Mouse (Mus musculus): ENCODE measurements around the gene Stk17b. TPM values are rescaled to one million over a fixed set of nuclear protein-coding genes. Genes with fewer than 3 reads are reported as not detected.
A peak's percentile ranks its signal among the peaks of the same experiment; 100 is the strongest.

Gene Stk17b
- polyA plus RNA-seq, 1 experiment from 2014 or later, result 4.9 TPM

DNA sequence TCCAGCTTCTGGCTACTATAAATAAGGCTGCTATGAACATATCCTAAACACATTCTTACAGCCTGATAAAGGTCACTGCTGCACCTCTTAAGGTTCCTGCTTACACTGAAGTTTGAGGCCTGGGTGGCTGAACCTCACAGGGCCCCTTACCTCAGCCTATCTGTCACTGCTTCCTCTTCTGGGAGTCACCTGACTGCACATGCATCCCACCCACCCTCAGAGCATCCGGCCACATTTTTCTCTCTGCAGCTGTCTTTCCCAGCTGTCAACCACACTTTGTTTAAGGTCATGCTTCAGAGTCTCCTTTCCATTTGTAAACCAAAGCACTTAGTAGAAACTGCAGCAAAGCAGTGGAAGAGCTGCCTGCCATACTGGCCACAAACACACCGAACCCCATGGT lies 6.3 kb upstream of the Stk17b start:
- Histone ChIP-seq H3K4me3 (ENCODE audit: low read length) (no peak overlapping the region), H3K9me3 (ENCODE audit: control insufficient read depth, low read length) (no peaks in the 10 kb centered on the region), H3K4me2 (ENCODE audit: low read length) (no peak overlapping the region), H3K36me3 (ENCODE audit: control insufficient read depth, insufficient read depth, low read length) (no peaks in the 10 kb centered on the region), H3K9ac (ENCODE audit: low read depth, low read length) (no peak overlapping the region), H3K27me3 (replicated peaks; ENCODE audit: control insufficient read depth, insufficient read depth, low read length) (no peaks in the 10 kb centered on the region), H3K27ac (ENCODE audit: low read depth, low read length) (no peak overlapping the region), H3K4me1 (ENCODE audit: control insufficient read depth, insufficient read depth, low read depth, low read length) (no peaks in the 10 kb centered on the region)
- no peak for ATAC-seq
- 91% methylated on average over 2 of the region's 2 CpGs for WGBS

DNA sequence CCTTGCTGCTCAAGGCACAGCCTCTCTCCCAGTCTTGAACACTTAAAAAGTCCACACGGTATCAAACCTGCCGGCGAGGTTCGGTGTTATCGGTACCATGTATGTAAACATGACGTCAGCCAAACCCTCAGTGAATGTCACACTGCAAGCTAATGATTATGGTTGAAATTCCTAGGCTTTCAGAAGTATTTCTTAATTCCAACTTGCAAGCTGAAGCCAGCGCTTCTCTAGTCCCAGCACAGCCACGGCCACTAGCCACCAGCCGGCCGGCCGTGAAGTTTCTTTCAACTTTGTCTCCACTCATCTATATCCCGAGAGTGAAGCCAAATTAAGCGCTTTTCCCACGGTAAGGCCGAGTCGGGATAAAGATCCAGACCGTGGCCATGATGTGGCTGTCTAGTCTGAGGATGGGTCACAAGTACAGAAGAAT lies 718 bp downstream of the Stk17b start:
- Histone ChIP-seq H3K4me1 (ENCODE audit: control insufficient read depth, insufficient read depth, low read depth, low read length) (peaks cover 7% of the 10 kb centered on the region), H3K9ac (ENCODE audit: low read depth, low read length) (peak overlapping the region; percentile 75), H3K27me3 (replicated peaks; ENCODE audit: control insufficient read depth, insufficient read depth, low read length) (no peaks in the 10 kb centered on the region; the same call in 1 of the 2 replicates), H3K9me3 (ENCODE audit: control insufficient read depth, low read length) (no peaks in the 10 kb centered on the region), H3K4me3 (ENCODE audit: low read length) (peak overlapping the region; percentile 89), H3K36me3 (ENCODE audit: control insufficient read depth, insufficient read depth, low read length) (no peaks in the 10 kb centered on the region), H3K27ac (ENCODE audit: low read depth, low read length) (peak overlapping the region; percentile 70), H3K4me2 (ENCODE audit: low read length) (peak overlapping the region; percentile 93)
- peak; percentile 41 for ATAC-seq
- WGBS, result under 1% methylated on average over 17 of the region's 17 CpGs

DNA sequence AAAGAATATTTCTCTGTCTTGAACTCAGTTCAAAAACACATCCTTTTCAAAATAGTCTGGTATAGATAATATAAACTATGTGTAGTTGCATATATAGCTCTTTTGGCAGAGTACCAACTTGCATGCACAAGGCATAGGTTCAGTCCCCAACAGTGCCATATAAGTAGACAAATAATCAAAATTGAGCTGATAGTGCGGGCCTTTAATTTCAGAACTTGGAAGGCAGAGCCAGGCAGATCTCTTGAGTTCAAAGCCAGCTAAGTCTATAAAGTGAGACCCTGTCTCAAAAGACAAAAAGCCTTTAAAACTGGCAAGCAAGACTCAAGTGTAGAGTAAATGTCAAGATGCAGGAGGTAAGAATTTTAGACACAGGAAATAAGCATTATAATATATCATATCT lies 2.1 kb downstream of the Stk17b start:
- ATAC-seq, result no peak

GRCm38 (mm10) chr1:53782079-53782478 lies 2.9 kb downstream of the Stk17b start:
- no peaks in the 10 kb centered on the region for H3K9me3 ChIP-seq (ENCODE audit: control insufficient read depth, low read length)
- H3K4me3 ChIP-seq (ENCODE audit: low read length), result no peak overlapping the region
- no peak overlapping the region for H3K9ac ChIP-seq (ENCODE audit: low read depth, low read length)
- H3K36me3 ChIP-seq (ENCODE audit: control insufficient read depth, insufficient read depth, low read length), result no peaks in the 10 kb centered on the region
- no peaks in the 10 kb centered on the region; the same call in 1 of the 2 replicates for H3K27me3 ChIP-seq (replicated peaks; ENCODE audit: control insufficient read depth, insufficient read depth, low read length)
- H3K4me1 ChIP-seq (ENCODE audit: control insufficient read depth, insufficient read depth, low read depth, low read length), result peaks cover 7% of the 10 kb centered on the region
- H3K27ac ChIP-seq (ENCODE audit: low read depth, low read length), result no peak overlapping the region
- 91% methylated on average over 3 of the region's 3 CpGs for WGBS
- no peak overlapping the region for H3K4me2 ChIP-seq (ENCODE audit: low read length)
- ATAC-seq, result no peak

More for the DNA sequence above, 2.1 kb downstream of the Stk17b start:
- no peak overlapping the region for H3K4me3 ChIP-seq (ENCODE audit: low read length)
- H3K9me3 ChIP-seq (ENCODE audit: control insufficient read depth, low read length), result no peaks in the 10 kb centered on the region
- H3K4me2 ChIP-seq (ENCODE audit: low read length), result no peak overlapping the region
- no peaks in the 10 kb centered on the region for H3K36me3 ChIP-seq (ENCODE audit: control insufficient read depth, insufficient read depth, low read length)
- no peaks in the 10 kb centered on the region; the same call in 1 of the 2 replicates for H3K27me3 ChIP-seq (replicated peaks; ENCODE audit: control insufficient read depth, insufficient read depth, low read length)
- no peak overlapping the region for H3K9ac ChIP-seq (ENCODE audit: low read depth, low read length)
- WGBS, result 89% methylated on average over 1 of the region's 1 CpGs
- H3K27ac ChIP-seq (ENCODE audit: low read depth, low read length), result no peak overlapping the region
- H3K4me1 ChIP-seq (ENCODE audit: control insufficient read depth, insufficient read depth, low read depth, low read length), result peaks cover 7% of the 10 kb centered on the region

GRCm38 (mm10) chr1:53781311-53781710 lies 3.7 kb downstream of the Stk17b start:
- Histone ChIP-seq H3K4me2 (ENCODE audit: low read length) (no peak overlapping the region), H3K4me3 (ENCODE audit: low read length) (no peak overlapping the region), H3K36me3 (ENCODE audit: control insufficient read depth, insufficient read depth, low read length) (no peaks in the 10 kb centered on the region), H3K4me1 (ENCODE audit: control insufficient read depth, insufficient read depth, low read depth, low read length) (peaks cover 7% of the 10 kb centered on the region), H3K9me3 (ENCODE audit: control insufficient read depth, low read length) (no peaks in the 10 kb centered on the region), H3K27me3 (replicated peaks; ENCODE audit: control insufficient read depth, insufficient read depth, low read length) (no peaks in the 10 kb centered on the region; the same call in 1 of the 2 replicates), H3K27ac (ENCODE audit: low read depth, low read length) (no peak overlapping the region), H3K9ac (ENCODE audit: low read depth, low read length) (no peak overlapping the region)
- WGBS, result 84% methylated on average over 1 of the region's 1 CpGs
- ATAC-seq, result no peak

DNA sequence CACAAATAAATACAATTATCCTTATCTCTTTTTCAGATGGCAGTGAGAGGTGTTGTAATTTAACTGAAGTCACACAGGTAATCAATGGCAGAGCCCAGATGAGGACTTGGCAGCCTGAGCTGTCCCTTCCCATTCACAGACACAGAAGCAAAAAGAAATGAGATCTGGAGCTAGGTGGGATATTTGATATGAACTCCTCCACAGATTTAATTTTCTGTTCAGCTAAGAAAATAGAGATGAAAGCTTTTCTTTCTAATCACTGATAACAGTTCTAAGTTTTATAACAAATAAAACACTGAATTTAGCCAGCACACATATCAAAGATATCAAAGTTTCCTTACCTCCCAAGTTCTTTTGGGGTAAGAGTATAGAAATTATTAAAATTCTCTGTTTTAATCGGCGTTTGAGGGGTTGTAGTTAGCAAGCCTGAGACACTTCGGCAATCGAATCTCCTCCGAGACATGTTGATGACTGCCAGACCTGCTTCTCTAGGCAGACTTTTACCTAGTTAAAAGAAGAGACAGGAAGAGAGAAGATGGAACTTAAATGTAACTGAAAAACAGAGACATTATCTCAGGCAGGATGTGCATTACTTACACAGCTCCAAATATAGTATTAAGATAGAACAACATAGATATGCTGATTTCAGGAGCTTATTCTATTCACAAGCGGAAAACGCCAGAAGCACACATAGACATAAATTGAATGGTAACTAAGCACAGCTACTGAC lies 8.7 kb downstream of the Stk17b start:
- H3K4me1 ChIP-seq (ENCODE audit: control insufficient read depth, insufficient read depth, low read depth, low read length), result no peaks in the 10 kb centered on the region
- no peak overlapping the region for H3K4me3 ChIP-seq (ENCODE audit: low read length)
- no peaks in the 10 kb centered on the region for H3K36me3 ChIP-seq (ENCODE audit: control insufficient read depth, insufficient read depth, low read length)
- no peak overlapping the region for H3K27ac ChIP-seq (ENCODE audit: low read depth, low read length)
- no peak overlapping the region for H3K4me2 ChIP-seq (ENCODE audit: low read length)
- 92% methylated on average over 7 of the region's 7 CpGs for WGBS
- H3K27me3 ChIP-seq (replicated peaks; ENCODE audit: control insufficient read depth, insufficient read depth, low read length), result no peaks in the 10 kb centered on the region
- no peak for ATAC-seq
- H3K9ac ChIP-seq (ENCODE audit: low read depth, low read length), result no peak overlapping the region
- H3K9me3 ChIP-seq (ENCODE audit: control insufficient read depth, low read length), result no peaks in the 10 kb centered on the region

- Histone ChIP-seq H3K4me1 (ENCODE audit: control insufficient read depth, insufficient read depth, low read depth, low read length) (no peaks in the 10 kb centered on the region), H3K36me3 (ENCODE audit: control insufficient read depth, insufficient read depth, low read length) (no peaks in the 10 kb centered on the region), H3K4me3 (ENCODE audit: low read length) (no peak overlapping the region), H3K9ac (ENCODE audit: low read depth, low read length) (no peak overlapping the region), H3K27me3 (replicated peaks; ENCODE audit: control insufficient read depth, insufficient read depth, low read length) (no peaks in the 10 kb centered on the region), H3K4me2 (ENCODE audit: low read length) (no peak overlapping the region), H3K27ac (ENCODE audit: low read depth, low read length) (no peak overlapping the region), H3K9me3 (ENCODE audit: control insufficient read depth, low read length) (no peaks in the 10 kb centered on the region)
- ATAC-seq, result no peak
- 93% methylated on average over 2 of the region's 2 CpGs for WGBS
Observed at GRCm38 (mm10) chr1:53775545-53775944, 9.5 kb downstream of the Stk17b start.

- Histone ChIP-seq H3K4me2 (ENCODE audit: low read length) (no peak overlapping the region), H3K27ac (ENCODE audit: low read depth, low read length) (no peak overlapping the region), H3K4me3 (ENCODE audit: low read length) (no peak overlapping the region), H3K4me1 (ENCODE audit: control insufficient read depth, insufficient read depth, low read depth, low read length) (no peaks in the 10 kb centered on the region), H3K36me3 (ENCODE audit: control insufficient read depth, insufficient read depth, low read length) (no peaks in the 10 kb centered on the region), H3K27me3 (replicated peaks; ENCODE audit: control insufficient read depth, insufficient read depth, low read length) (no peaks in the 10 kb centered on the region), H3K9me3 (ENCODE audit: control insufficient read depth, low read length) (no peaks in the 10 kb centered on the region), H3K9ac (ENCODE audit: low read depth, low read length) (no peak overlapping the region)
- ATAC-seq, result no peak
- WGBS, result 82% methylated on average over 6 of the region's 6 CpGs
Observed at GRCm38 (mm10) chr1:53775036-53775435, 10.0 kb downstream of the Stk17b start.

DNA sequence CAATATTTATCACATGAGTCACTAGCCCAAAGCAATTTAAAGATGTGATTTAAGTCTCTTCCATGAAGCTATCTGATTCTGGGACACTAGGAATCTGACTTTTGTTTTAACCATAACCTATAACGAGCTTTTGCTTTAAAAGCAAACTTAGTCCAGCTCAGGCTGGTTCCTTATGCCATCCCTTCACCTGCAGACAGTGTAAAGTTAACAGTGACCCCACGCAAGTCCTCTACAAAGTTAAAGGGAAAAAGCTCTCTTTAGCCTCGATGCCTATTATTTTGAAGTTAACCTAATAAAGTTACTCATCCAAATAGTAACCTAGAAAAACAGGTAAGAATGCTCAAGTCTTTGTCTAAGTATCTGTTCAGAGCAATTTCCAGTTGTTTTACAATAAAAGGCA lies 10.5 kb downstream of the Stk17b start:
- H3K4me3 ChIP-seq (ENCODE audit: low read length), result no peak overlapping the region
- H3K36me3 ChIP-seq (ENCODE audit: control insufficient read depth, insufficient read depth, low read length), result no peaks in the 10 kb centered on the region
- no peak for ATAC-seq
- WGBS, result 93% methylated on average over 3 of the region's 3 CpGs
- H3K9ac ChIP-seq (ENCODE audit: low read depth, low read length), result no peak overlapping the region
- H3K4me2 ChIP-seq (ENCODE audit: low read length), result no peak overlapping the region
- H3K27ac ChIP-seq (ENCODE audit: low read depth, low read length), result no peak overlapping the region
- H3K4me1 ChIP-seq (ENCODE audit: control insufficient read depth, insufficient read depth, low read depth, low read length), result no peaks in the 10 kb centered on the region
- H3K9me3 ChIP-seq (ENCODE audit: control insufficient read depth, low read length), result no peaks in the 10 kb centered on the region
- no peaks in the 10 kb centered on the region for H3K27me3 ChIP-seq (replicated peaks; ENCODE audit: control insufficient read depth, insufficient read depth, low read length)

Data from hindbrain, embryonic 16.5 days (tissue).